Mouse (Mus musculus): ENCODE measurements at regions not wholly inside any gene's neighbourhood (a gene's known extent, or its start where the extent isn't known, plus 50 kb on each side); places are given as distances from the start of the nearest gene placed in this dataset.

DNA sequence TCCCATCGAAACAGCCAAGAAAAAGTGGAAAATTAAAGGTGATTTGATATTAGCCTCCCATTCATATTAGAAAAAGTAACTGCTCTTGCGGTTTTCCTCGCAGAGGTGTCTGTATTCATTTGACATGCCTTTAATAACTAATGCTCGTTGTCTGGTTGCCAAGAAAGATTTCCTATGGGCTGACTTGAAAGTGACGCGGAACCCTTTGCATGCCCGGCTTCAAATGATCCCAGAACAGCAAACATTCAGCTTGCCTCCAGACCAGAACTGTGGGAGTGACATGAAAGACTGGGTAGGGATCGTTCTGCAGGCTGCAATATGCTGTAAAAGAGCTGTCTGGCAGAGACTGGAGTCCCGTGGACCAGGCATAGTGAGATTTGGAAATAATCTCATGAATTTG lies 81.9 kb upstream of the Pkdcc start:
- no peak for TF ChIP-seq TCF12 (IDR thresholded peaks at IDR 0.05; ENCODE audit: low read depth, low read length)
- no peak for TF ChIP-seq ZNF384 (IDR thresholded peaks at IDR 0.05; ENCODE audit: low read depth, low read length)
- TF ChIP-seq CTCF (conservative IDR thresholded peaks at IDR 0.05 in 1 of 2, IDR thresholded peaks at IDR 0.05 in 1 of 2; ENCODE audit: low read depth in 2 of 2, low read length in 2 of 2) = no peak
- no peak for TF ChIP-seq SMC3 (IDR thresholded peaks at IDR 0.05; ENCODE audit: low read depth, low read length)
- TF ChIP-seq ETS1 (conservative IDR thresholded peaks at IDR 0.05; ENCODE audit: low read depth, low read length) = no peak
- no peak for TF ChIP-seq MAX (IDR thresholded peaks at IDR 0.05; ENCODE audit: low read length)
- no peak for TF ChIP-seq POLR2A (IDR thresholded peaks at IDR 0.05; ENCODE audit: low read depth, low read length)
- TF ChIP-seq E2F4 (IDR thresholded peaks at IDR 0.05; ENCODE audit: insufficient replicate concordance, low read depth, low read length) = no peak
- TF ChIP-seq HCFC1 (IDR thresholded peaks at IDR 0.05; ENCODE audit: low read depth, low read length) = no peak
- TF ChIP-seq MYC (IDR thresholded peaks at IDR 0.05; ENCODE audit: low read depth, low read length) = no peak
- no peak for TF ChIP-seq TBP (conservative IDR thresholded peaks at IDR 0.05; ENCODE audit: low read depth, low read length)
- TF ChIP-seq CHD2 (IDR thresholded peaks at IDR 0.05; ENCODE audit: low read length) = no peak

Data from CH12.LX (cell line).